15 mouse cellular contexts compared by ENCODE assay signal in the genomic region with DNA sequence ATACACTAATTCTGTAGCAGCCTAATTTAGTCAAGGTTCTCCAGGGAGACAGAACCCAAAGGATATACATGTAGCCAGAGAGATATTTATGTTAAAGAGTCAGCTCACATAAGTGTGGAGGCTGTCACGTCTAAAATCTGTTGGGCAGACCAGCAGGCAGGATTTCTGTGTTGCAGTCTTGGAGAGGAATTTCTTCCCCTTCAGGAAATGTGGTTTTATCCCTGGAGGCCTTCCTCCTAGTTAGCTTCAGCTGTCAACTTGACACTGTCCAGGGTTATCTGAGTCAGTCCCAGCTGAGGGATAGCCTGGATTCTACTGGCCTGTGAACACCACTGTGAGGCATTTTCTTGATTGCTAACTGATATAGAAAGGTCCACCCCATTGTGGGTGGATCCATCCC. TPM values are rescaled to one million over a fixed set of nuclear protein-coding genes. Genes with fewer than 3 reads are reported as not detected.
DNase-seq lines count a peak whose midpoint lies in the region; ATAC-seq and TF ChIP-seq lines count a peak whose summit lies in the region.
"Had no signal": no experiment of that assay in that cellular context is flagged by ENCODE, and none has a peak within 500 bp of the region (broad histone marks: within the 10 kb centered on the region; RNA-seq: fewer than 3 reads in every experiment).

No protein-coding gene starts in this region.

- H3K9me3 ChIP-seq in kidney, embryonic 16.5 days (ENCODE audit: low read length) = no peaks in the 10 kb centered on the region
- H3K9me3 ChIP-seq in hindbrain, embryonic 16.5 days (ENCODE audit: control insufficient read depth, low read length) = no peaks in the 10 kb centered on the region

- H3K4me2 ChIP-seq in kidney, embryonic 16.5 days (replicated peaks; ENCODE audit: low read depth, low read length) = no peak overlapping the region
- no peak overlapping the region for H3K4me2 ChIP-seq in hindbrain, embryonic 16.5 days (ENCODE audit: low read length)
- H3K4me2 ChIP-seq: midbrain, embryonic 11.5 days had no signal

- intact Hi-C loops in heart, postnatal 10 days (cut with DNase I) = no loop called here

- no peaks in the 10 kb centered on the region for H3K4me1 ChIP-seq in kidney, embryonic 16.5 days (ENCODE audit: insufficient read depth, low read length)
- H3K4me1 ChIP-seq in embryonic fibroblast, embryonic 13.5 days (ENCODE audit: control insufficient read depth, insufficient read depth, low read length) = peaks cover 7% of the 10 kb centered on the region; the same call in 1 of the 2 replicates
- no peaks in the 10 kb centered on the region for H3K4me1 ChIP-seq in hindbrain, embryonic 16.5 days (ENCODE audit: control insufficient read depth, insufficient read depth, low read depth, low read length)

- no peak overlapping the region for H3K9ac ChIP-seq in kidney, embryonic 16.5 days (replicated peaks; ENCODE audit: low read length)
- no peak overlapping the region for H3K9ac ChIP-seq in hindbrain, embryonic 16.5 days (ENCODE audit: low read depth, low read length)

- H3K36me3 ChIP-seq in kidney, embryonic 16.5 days (ENCODE audit: insufficient read depth, low read length) = no peaks in the 10 kb centered on the region
- H3K36me3 ChIP-seq in hindbrain, embryonic 16.5 days (ENCODE audit: control insufficient read depth, insufficient read depth, low read length) = no peaks in the 10 kb centered on the region

- TF ChIP-seq CTCF in embryonic fibroblast, embryonic 13.5 days (IDR thresholded peaks at IDR 0.05; ENCODE audit: borderline replicate concordance, insufficient read depth, low read length) = no peak

- no peak overlapping the region for H3K27ac ChIP-seq in kidney, embryonic 16.5 days (ENCODE audit: low read length)
- H3K27ac ChIP-seq in embryonic fibroblast, embryonic 13.5 days (ENCODE audit: insufficient read depth, low read length) = 0 out of 2 replicates have a peak overlapping the region, but pooled peaks have one; percentile 31
- H3K27ac ChIP-seq in hindbrain, embryonic 16.5 days (ENCODE audit: low read depth, low read length) = no peak overlapping the region

- H3K4me3 ChIP-seq in kidney, embryonic 16.5 days (ENCODE audit: low read length) = no peak overlapping the region
- no peak overlapping the region for H3K4me3 ChIP-seq in embryonic fibroblast, embryonic 13.5 days (ENCODE audit: insufficient read depth, low read length)
- H3K4me3 ChIP-seq in hindbrain, embryonic 16.5 days (ENCODE audit: low read length) = no peak overlapping the region
- H3K4me3 ChIP-seq: erythroblast, embryonic 14.5 days had no signal

- no peaks in the 10 kb centered on the region for H3K27me3 ChIP-seq in kidney, embryonic 16.5 days (ENCODE audit: insufficient read depth, low read length)
- no peaks in the 10 kb centered on the region for H3K27me3 ChIP-seq in hindbrain, embryonic 16.5 days (replicated peaks; ENCODE audit: control insufficient read depth, insufficient read depth, low read length)

- 59% methylated on average over 1 of the region's 1 CpGs for WGBS in kidney, embryonic 16.5 days
- WGBS in hindbrain, embryonic 16.5 days = 54% methylated on average over 1 of the region's 1 CpGs

- DNase-seq in kidney, postnatal 10 days = peak; percentile 10
- DNase-seq in heart, postnatal 10 days = peak; percentile 44 to 53
- no peak for DNase-seq in urinary bladder, postnatal 4 days (ENCODE audit: low spot score in 2 of 2)
- DNase-seq: cerebellum, postnatal 10 days; kidney, adult 2 months; layer of hippocampus, postnatal 36 days; liver; thymus, postnatal 36 days had no signal

- no peak for TF ChIP-seq POLR2A in embryonic fibroblast, embryonic 13.5 days (IDR thresholded peaks at IDR 0.05; ENCODE audit: low read depth, low read length)

- no peak for ATAC-seq in kidney, embryonic 16.5 days (ENCODE audit: low FRiP score, low TSS enrichment)
- ATAC-seq in hindbrain, embryonic 16.5 days = no peak
- ATAC-seq in granulocyte monocyte progenitor cell, adult 5-6 weeks (replicated peaks; ENCODE audit: poor library complexity, severe bottlenecking) = no peak
- ATAC-seq: lung, postnatal 0 days had no signal

RNA-seq across cellular contexts. Expression of a gene that starts 18.9 kb away (rescaled TPM):
- 5.3 and 6.1 TPM in 2 replicates for polyA plus RNA-seq in kidney, embryonic 16.5 days (2015; fragmentation: Nextera tagmentation; extraction: Ambion mirVana)
- polyA plus RNA-seq in embryonic fibroblast, embryonic 13.5 days (2011; ENCODE audit: insufficient read length, low read depth, missing spikeins) = 16.7 and 21.1 TPM in 2 replicates
- total RNA-seq in heart, postnatal 10 days (2021) = 10 to 100 TPM; 31.3 to 35.6 TPM
- polyA plus RNA-seq in hindbrain, embryonic 16.5 days (2015; fragmentation: Nextera tagmentation; extraction: Ambion mirVana) = 2.9 and 3.4 TPM in 2 replicates
- 35.6 and 40.1 TPM in 2 replicates for total RNA-seq in granulocyte monocyte progenitor cell, adult 5-6 weeks (2014; fragmentation: Nextera tagmentation)
- total RNA-seq in granulocyte monocyte progenitor cell, adult 5-6 weeks (2017) = 29.5 and 32.4 TPM in 2 replicates

Comparison
In these comparisons a context has a peak if more than half of its experiments do, and no peak if none do; other contexts are left out.
1. DNase-seq: peak in kidney, postnatal 10 days (single experiment) and heart, postnatal 10 days (2 of 2); none in urinary bladder, postnatal 4 days (0 of 2).